Mouse (Mus musculus) adrenal gland, postnatal 10 days (tissue): Measurements from ENCODE around the gene Pak4. TPM values are rescaled to one million over a fixed set of nuclear protein-coding genes. Genes with fewer than 3 reads are reported as not detected.

ENCODE experiments used
- DNase-seq: peaks from one replicate; pipeline ENCODE4 v3.0.0; 2021; ENCODE audit warnings: mixed read lengths
- total RNA-seq, 2 experiments: library from RNA; stranded (reverse); gene quantifications; 2 replicates each; pipeline ENCODE4 v1.2.3; 2021

The Pak4 gene
- total RNA-seq, 2 experiments from 2014 or later = 19.4 to 20.4 TPM

- no peak for DNase-seq
Observed at GRCm38 (mm10) chr7:28587644-28588043, 10.3 kb downstream of the Pak4 start.

DNA sequence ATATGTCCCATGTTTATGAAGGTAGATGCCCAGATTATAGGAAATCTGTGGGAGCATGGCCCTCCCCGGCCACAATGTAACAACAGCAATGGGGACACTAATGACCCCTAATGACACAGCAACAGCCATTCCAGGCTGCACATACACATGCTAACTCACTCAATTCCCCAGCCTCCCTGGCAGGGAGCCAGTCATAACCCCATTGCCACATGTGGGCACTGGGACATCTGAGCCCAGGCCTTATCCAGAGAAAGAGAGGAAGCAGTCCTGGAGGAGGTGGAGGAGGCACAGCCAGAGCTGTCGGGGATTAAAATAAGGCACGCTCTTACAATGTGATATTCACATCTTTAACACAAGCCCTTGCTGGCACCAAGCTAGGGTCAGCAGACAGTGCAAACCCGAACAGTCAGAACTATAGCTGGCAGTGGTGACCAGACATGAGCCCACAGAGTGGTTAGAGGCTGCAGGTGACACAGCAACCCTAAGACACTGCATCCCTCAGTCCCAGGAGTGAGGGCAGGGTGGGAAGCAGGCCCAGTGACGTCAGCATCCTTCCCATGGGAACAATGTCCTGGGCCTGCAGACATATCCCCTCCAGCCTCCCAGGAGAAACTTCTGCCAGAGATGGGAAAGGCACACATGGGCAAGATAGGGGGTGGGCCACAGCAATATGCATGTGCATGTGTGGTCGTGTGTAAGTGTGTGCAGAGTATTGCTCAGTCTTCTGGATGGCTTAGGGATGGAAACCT lies 11.1 kb downstream of the Pak4 start:
- DNase-seq = peak; percentile 81

DNA sequence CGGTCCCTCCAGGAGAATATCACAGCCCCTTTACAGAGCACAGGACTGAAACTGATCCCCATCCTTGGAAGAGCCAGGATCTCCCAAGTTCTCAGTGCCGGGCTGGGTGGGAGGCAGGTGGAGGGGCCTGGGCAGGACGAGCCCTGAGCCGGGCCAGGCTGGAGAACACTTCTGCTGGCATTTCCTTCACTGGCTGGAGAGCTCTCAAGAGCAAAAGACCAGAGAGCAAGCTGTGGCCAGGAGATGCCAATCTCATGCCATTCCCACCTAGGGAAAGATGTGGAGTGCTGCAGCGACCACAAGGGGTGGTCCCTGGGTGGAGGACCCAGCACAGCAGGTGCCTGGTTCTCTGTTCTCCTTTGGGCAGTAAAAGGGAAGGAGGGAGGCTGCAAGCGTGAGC lies 13.0 kb downstream of the Pak4 start:
- no peak for DNase-seq

GRCm38 (mm10) chr7:28584468-28584867 lies 13.5 kb downstream of the Pak4 start:
- no peak for DNase-seq

DNA sequence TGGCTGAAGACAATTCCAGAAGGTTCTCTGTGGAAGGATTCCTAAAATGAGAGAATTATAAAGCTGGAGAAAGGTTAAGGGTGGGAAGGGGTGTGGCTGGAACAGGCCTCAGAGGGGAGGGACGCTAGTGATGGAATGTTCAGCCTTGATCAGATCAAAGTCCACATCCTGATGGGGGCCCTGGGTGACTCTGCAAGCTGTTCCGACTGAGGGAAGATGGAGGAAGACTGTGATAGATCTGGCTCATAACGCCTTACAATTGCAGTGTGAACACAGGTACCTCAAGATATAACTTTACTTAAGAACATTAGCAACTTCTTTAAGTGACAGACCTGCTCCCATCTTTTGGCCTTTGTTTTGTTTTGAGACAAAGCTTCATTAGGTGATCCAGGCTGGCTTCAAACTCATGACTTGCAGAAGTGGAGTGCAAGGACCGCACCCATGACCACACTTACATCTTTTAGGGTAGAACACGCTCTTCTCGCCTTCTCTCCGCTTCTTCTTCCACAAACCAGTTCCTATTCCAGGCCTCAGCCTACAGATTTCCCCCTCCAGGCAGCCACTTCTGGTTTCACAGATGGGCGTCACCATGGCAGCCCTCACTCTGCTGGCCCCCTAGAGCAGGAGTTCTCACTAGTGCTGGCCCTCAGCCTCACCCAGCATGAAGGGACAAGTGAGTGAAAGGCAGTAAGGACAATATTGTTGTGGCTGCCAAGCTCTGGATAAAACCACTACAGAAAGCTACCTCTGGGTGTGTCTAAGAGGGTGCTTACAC lies 14.2 kb downstream of the Pak4 start:
- no peak for DNase-seq

GRCm38 (mm10) chr7:28582841-28583240 lies 15.1 kb downstream of the Pak4 start:
- DNase-seq = no peak

DNA sequence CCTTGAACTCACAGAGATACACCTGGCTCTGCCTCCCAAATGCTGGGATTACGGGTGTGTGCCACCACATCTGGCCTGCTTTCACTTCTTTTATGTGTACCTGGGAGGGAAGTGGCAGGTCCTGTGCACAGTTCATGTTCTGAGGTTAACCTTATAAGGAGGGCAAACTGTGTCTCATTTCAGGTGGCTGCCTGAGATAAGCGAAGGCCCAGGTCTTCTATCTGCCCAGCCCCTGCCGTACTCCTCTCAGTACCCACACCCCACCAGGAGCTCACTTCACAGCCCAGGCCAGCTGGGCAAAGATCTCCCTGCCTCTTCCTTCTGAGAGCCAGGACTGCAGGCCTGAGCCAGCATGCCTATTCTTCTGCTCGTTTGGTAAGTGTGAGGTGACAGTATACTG lies 16.3 kb downstream of the Pak4 start:
- DNase-seq = no peak

GRCm38 (mm10) chr7:28579826-28580225 lies 18.2 kb downstream of the Pak4 start:
- DNase-seq = no peak

DNA sequence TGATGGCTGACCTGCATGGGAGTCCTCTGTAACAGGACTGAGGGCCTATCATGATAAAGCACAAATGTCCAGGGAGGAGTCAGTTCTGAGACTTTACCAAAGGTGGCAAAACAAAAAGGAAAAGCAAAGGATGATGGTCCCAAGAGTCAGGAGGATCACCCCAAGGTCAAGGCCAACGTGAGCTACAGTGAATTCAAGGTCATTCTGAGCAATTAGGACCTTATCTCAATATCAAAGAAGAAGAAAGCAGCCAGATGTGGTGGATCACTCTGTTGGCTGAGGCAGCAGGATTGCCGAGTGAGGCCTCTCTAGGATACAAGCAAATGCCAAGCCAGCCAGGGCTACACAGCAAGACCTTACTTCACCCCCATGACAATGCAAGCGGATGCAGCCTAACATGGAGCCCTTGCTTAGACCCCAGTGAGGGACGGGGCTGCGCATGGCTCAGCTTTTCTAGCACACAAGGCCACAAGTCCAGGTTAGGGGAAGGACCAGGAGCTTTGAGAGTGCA lies 19.4 kb downstream of the Pak4 start:
- DNase-seq = peak; percentile 37

DNA sequence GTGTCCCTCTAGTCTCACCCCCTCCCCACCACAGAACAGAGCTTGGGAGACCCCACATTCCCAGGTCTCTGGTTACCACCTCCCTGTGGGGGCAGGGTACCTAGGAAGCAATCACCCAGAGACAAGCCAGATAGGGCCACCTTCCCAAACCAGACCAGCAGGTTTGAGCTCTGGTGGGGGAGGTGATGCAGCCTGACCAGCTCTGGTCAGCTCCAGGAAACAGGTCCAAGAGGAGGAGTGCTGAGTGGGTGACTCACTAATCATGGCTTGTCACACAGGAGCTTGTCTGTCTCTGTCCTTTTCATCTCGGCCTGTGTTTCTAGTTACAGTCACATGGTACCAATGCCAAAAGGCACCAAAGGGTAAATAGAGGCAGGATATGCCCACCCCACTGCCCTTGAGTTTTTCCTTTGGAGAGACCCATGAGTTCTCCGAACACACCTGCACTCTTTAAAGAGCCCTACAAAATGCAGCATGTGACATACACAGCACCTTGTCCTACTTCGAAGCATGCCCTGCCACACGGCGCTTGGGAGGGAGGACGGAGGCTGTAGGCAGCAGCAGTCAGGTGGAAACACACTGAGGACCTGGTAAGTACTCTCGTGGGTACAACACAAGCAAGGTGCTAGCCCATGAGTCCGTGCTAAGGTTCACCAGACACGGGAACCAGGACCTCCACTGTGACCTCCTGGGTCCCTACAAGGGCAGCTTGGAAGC lies 20.0 kb downstream of the Pak4 start:
- peak; percentile 42 for DNase-seq

GRCm38 (mm10) chr7:28576271-28576914 lies 21.6 kb downstream of the Pak4 start:
- DNase-seq = peak; percentile 54

GRCm38 (mm10) chr7:28575597-28575996 lies 22.4 kb downstream of the Pak4 start:
- no peak for DNase-seq

- no peak for DNase-seq
Observed at GRCm38 (mm10) chr7:28573236-28573635, 24.7 kb downstream of the Pak4 start.

DNA sequence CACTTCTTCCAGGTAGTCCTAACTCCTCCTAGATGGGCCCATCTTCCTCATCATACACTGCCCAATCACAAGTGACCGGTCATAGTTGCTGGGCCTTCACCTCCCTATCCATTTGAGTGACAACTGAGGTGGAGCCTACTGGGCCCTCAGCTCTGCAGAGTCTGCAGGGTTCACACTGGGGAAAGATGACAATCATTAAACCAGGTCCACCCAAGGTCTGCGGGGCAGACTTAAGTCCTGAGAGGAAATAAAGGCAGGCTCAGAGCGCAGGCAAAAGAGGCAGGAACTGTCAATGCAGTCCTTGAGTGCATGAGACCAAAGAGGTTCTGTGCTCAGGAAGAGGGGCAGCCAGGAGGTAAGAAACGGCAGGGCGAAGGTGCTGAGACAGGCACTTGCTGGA lies 25.3 kb downstream of the Pak4 start:
- DNase-seq = no peak

GRCm38 (mm10) chr7:28570982-28571682 lies 26.9 kb downstream of the Pak4 start:
- peak; percentile 69 for DNase-seq

- peak; percentile 72 for DNase-seq
Observed at GRCm38 (mm10) chr7:28570291-28570981, 27.5 kb downstream of the Pak4 start.

DNA sequence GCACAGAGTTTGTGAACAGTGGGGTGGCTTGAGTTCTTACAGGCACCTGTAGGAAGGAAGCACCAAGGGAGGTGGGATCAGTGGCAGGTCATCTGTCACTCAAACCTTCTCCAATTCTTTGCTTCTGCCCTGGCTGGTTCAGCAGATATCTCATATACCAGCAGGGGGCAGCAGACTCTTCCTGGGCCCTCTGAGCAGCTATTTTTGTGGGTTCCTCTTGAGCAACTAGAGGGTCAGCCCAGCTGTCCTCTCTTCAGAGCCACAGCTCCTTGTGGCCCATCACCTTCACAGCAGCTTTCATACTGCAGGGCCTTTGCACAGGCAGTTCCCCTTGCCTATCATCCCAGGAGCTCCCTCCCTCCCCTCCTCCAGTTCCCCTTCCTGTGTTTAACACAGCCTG lies 29.7 kb downstream of the Pak4 start:
- DNase-seq = peak; percentile 76

DNA sequence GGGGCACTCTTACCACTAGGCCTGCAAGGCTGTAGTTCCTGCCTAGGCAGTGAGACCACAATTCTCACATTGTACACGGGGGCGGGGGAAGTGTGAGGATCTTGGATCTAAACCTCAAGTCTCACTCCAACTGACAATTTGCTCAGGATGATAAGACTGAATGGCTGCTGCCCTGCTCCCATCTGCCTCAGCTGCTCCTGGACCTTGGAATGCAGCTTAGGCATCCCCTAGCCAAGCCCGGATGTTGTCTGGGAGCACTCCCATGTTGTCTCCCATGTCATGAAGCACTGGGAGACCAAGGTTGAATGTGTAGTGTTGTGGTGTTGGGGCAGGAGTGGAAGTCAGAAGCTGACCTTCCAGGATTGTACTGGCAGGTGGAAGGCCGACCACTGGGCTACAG lies 30.4 kb downstream of the Pak4 start:
- no peak for DNase-seq

- no peak for DNase-seq
Observed at GRCm38 (mm10) chr7:28565407-28565806, 32.6 kb downstream of the Pak4 start.

- DNase-seq = no peak
Observed at GRCm38 (mm10) chr7:28562951-28563350, 35.0 kb downstream of the Pak4 start.

GRCm38 (mm10) chr7:28562371-28562770 lies 35.6 kb downstream of the Pak4 start:
- DNase-seq = no peak
